Mouse (Mus musculus) cortical plate, adult 2 months (tissue): ENCODE measurements at regions not wholly inside any gene's neighbourhood (a gene's known extent, or its start where the extent isn't known, plus 50 kb on each side); places are given as distances from the start of the nearest gene placed in this dataset.

Experiments
- CTCF ChIP-seq: fragments of 200-500 bp; IDR thresholded peaks from 2 replicates; pipeline ENCODE4 v1.5.1; 2011; ENCODE audit warnings: mild to moderate bottlenecking, control low read depth, low read length; ENCODE audit not compliant: insufficient read depth; ENCODE audit errors: extremely low read depth
- POLR2A ChIP-seq: fragments of 200-500 bp; IDR thresholded peaks from 2 replicates; pipeline ENCODE4 v1.6.1; 2011; ENCODE audit warnings: mild to moderate bottlenecking, low read length, control low read depth; ENCODE audit not compliant: insufficient read depth; ENCODE audit errors: extremely low read depth

DNA sequence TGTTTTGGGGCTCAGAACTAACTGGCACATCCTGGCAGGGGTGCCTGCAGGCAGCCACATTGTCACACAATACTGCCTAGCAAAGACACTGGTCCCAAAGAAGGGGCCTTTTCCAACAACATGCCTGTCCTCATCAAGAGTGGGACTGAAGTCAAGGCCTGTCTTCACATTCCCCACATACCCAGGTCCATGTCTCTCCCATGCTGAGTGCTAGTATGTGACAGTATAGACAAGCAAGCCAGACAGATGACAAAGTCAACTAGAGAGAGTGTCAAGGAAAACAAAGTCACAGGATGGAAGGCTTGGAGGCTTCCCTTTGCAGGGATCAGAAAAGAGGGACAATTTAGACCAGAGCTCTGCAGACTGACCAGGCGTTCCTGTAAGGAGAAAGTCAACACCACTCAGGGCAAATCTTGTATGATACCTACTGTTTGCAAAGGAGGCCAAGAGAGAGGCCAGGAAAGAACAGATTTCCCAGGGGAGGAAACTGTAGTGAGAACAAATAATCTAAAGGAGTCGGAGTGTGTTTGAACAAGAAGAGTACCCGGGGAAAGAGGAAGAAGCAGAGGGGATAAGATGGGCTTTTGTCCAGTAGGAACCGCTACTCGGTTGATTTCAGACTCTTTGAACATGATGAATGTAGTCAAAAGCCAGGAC is 83.2 kb upstream of the Rbms1 start:
- TF ChIP-seq CTCF = no peak
- TF ChIP-seq POLR2A = no peak
